Mouse (Mus musculus) intestine, postnatal 0 days (tissue): ENCODE measurements around the gene Cyp4f18. TPM values are rescaled to one million over a fixed set of nuclear protein-coding genes. Genes with fewer than 3 reads are reported as not detected.

ENCODE experiments used
- ATAC-seq: fragments of 200-750 bp; cut with Nextera tagmentation; 2 replicates; pipeline ENCODE4 v1.8.0; 2017; ENCODE audit warnings: mild to moderate bottlenecking, moderate TSS enrichment, moderate library complexity
- H3K27ac ChIP-seq: fragments of 300-500 bp; sonication (generic); 2 replicates; pipeline ENCODE4 v1.5.1; 2014; ENCODE audit warnings: mild to moderate bottlenecking, low read depth, low read length, moderate library complexity
- H3K27me3 ChIP-seq: fragments of 300-500 bp; sonication (generic); replicated peaks from 2 replicates; pipeline ENCODE4 v1.6.1; 2014; ENCODE audit warnings: low read length, mixed read lengths; ENCODE audit not compliant: control insufficient read depth, insufficient read depth
- H3K36me3 ChIP-seq: fragments of 300-500 bp; sonication (generic); 2 replicates; pipeline ENCODE4 v1.6.1; 2014; ENCODE audit warnings: mild to moderate bottlenecking, moderate library complexity; ENCODE audit not compliant: control insufficient read depth, insufficient read depth
- H3K4me1 ChIP-seq: fragments of 300-500 bp; sonication (generic); replicated peaks from 2 replicates; pipeline ENCODE4 v1.6.1; 2014; ENCODE audit warnings: antibody characterized with exemption, low read length, mixed read lengths; ENCODE audit not compliant: control insufficient read depth, insufficient read depth
- H3K4me2 ChIP-seq: fragments of 300-500 bp; sonication (generic); replicated peaks from 2 replicates; pipeline ENCODE4 v1.6.1; 2014; ENCODE audit warnings: low read depth, mild to moderate bottlenecking, moderate library complexity
- H3K4me3 ChIP-seq: fragments of 300-500 bp; sonication (generic); 2 replicates; pipeline ENCODE4 v1.5.1; 2014; ENCODE audit warnings: low read depth, low read length
- H3K9ac ChIP-seq: fragments of 300-500 bp; sonication (generic); 2 replicates; pipeline ENCODE4 v1.6.1; 2014; ENCODE audit warnings: mild to moderate bottlenecking, low read depth, low read length
- H3K9me3 ChIP-seq: fragments of 300-500 bp; sonication (generic); 2 replicates; pipeline ENCODE4 v1.6.1; 2016; ENCODE audit warnings: mixed run types; ENCODE audit not compliant: control insufficient read depth
- CTCF ChIP-seq: sonication (generic); IDR thresholded peaks from 2 replicates; pipeline ENCODE4 v1.5.1; 2016; ENCODE audit warnings: low read depth, mild to moderate bottlenecking, control low read depth, antibody characterized with exemption, moderate library complexity
- WGBS: fragments of 180-500 bp; shearing (Covaris S2); extraction: QIAGEN DNeasy Blood & Tissue Kit; methylation state at CpG from one replicate; pipeline ENCODE4 v1.1.7; 2014; 5-methylcytosine and 5-hydroxymethylcytosine counted together
- polyA plus RNA-seq: library from polyadenylated mRNA; unstranded; fragments of >200 nt; fragmentation: Nextera tagmentation; extraction: Ambion mirVana; gene quantifications from 2 replicates; pipeline ENCODE4 v1.2.1, GENCODE M21; 2015

The Cyp4f18 gene
- polyA plus RNA-seq, 1 experiment from 2014 or later = 4.2 TPM

- H3K4me1 ChIP-seq = no peaks in the 10 kb centered on the region
- H3K4me3 ChIP-seq = no peak overlapping the region
- H3K9ac ChIP-seq = no peak overlapping the region
- H3K9me3 ChIP-seq = no peaks in the 10 kb centered on the region
- no peaks in the 10 kb centered on the region for H3K36me3 ChIP-seq
- H3K4me2 ChIP-seq = no peak overlapping the region
- TF ChIP-seq CTCF = no peak
- no peak overlapping the region for H3K27ac ChIP-seq
- no peak for ATAC-seq
- no peaks in the 10 kb centered on the region for H3K27me3 ChIP-seq
- 84% methylated on average over 3 of the region's 3 CpGs for WGBS
These were observed 3.5 kb downstream of the Cyp4f18 start for GRCm38 (mm10) chr8:72005912-72006311.

GRCm38 (mm10) chr8:72002942-72003341, 6.5 kb downstream of the Cyp4f18 start:
- no peak overlapping the region for H3K4me2 ChIP-seq
- no peak for TF ChIP-seq CTCF
- H3K9ac ChIP-seq = no peak overlapping the region
- ATAC-seq = no peak
- H3K27ac ChIP-seq = no peak overlapping the region
- H3K36me3 ChIP-seq = no peaks in the 10 kb centered on the region
- no peaks in the 10 kb centered on the region for H3K9me3 ChIP-seq
- H3K4me1 ChIP-seq = no peaks in the 10 kb centered on the region
- H3K4me3 ChIP-seq = no peak overlapping the region
- H3K27me3 ChIP-seq = no peaks in the 10 kb centered on the region

- no peak for ATAC-seq
- no peak overlapping the region for H3K9ac ChIP-seq
- no peak overlapping the region for H3K27ac ChIP-seq
- no peaks in the 10 kb centered on the region for H3K9me3 ChIP-seq
- no peak overlapping the region for H3K4me2 ChIP-seq
- no peaks in the 10 kb centered on the region for H3K36me3 ChIP-seq
- H3K27me3 ChIP-seq = no peaks in the 10 kb centered on the region
- WGBS = 57% methylated on average over 3 of the region's 3 CpGs
- H3K4me3 ChIP-seq = no peak overlapping the region
- H3K4me1 ChIP-seq = no peaks in the 10 kb centered on the region
- no peak for TF ChIP-seq CTCF
These were observed 9.2 kb downstream of the Cyp4f18 start for GRCm38 (mm10) chr8:72000223-72000622.

- H3K4me3 ChIP-seq = no peak overlapping the region
- H3K36me3 ChIP-seq = no peaks in the 10 kb centered on the region
- no peak overlapping the region for H3K27ac ChIP-seq
- no peaks in the 10 kb centered on the region for H3K27me3 ChIP-seq
- H3K9me3 ChIP-seq = no peaks in the 10 kb centered on the region
- H3K4me1 ChIP-seq = no peaks in the 10 kb centered on the region
- WGBS = 65% methylated on average over 1 of the region's 1 CpGs
- no peak for ATAC-seq
- no peak overlapping the region for H3K4me2 ChIP-seq
- H3K9ac ChIP-seq = no peak overlapping the region
- TF ChIP-seq CTCF = no peak
These were observed 10.0 kb downstream of the Cyp4f18 start for GRCm38 (mm10) chr8:71999434-71999833.

- WGBS = 57% methylated on average over 13 of the region's 13 CpGs
- Histone ChIP-seq H3K4me2 (peak overlapping the region; percentile 70), H3K9me3 (no peaks in the 10 kb centered on the region), H3K4me3 (peak overlapping the region; percentile 46), H3K27me3 (no peaks in the 10 kb centered on the region), H3K4me1 (no peaks in the 10 kb centered on the region), H3K27ac (no peak overlapping the region), H3K36me3 (no peaks in the 10 kb centered on the region), H3K9ac (peak overlapping the region; percentile 50)
- ATAC-seq = no peak
- no peak for TF ChIP-seq CTCF
These were observed 20.4 kb downstream of the Cyp4f18 start for GRCm38 (mm10) chr8:71988867-71989599.

- Histone ChIP-seq H3K36me3 (no peaks in the 10 kb centered on the region), H3K27ac (no peak overlapping the region), H3K4me1 (no peaks in the 10 kb centered on the region), H3K9me3 (no peaks in the 10 kb centered on the region), H3K4me2 (peak overlapping the region; percentile 70), H3K9ac (peak overlapping the region; percentile 50), H3K27me3 (no peaks in the 10 kb centered on the region), H3K4me3 (peak overlapping the region; percentile 46)
- 13% methylated on average over 24 of the region's 24 CpGs for WGBS
- peak; percentile 67 for ATAC-seq
- TF ChIP-seq CTCF = peak; percentile 49
These were observed 21.1 kb downstream of the Cyp4f18 start for GRCm38 (mm10) chr8:71988110-71988866.
